Mouse (Mus musculus) Muller cell, postnatal 12 days (primary cell): ENCODE measurements around the gene Fcho1.
"Not testable (repeated sequence)": the region's sequence is repeated elsewhere in the genome, so short reads cannot be mapped to it uniquely, and the experiment has no call there.

ENCODE experiments used
- DNase-seq: peaks from one replicate; pipeline ENCODE4 v3.0.0-alpha.2; 2015; ENCODE audit errors: inconsistent ontology term

Fcho1 gene

GRCm38 (mm10) chr8:71718252-71718651 lies 7.3 kb downstream of the Fcho1 start:
- no peak for DNase-seq

DNA sequence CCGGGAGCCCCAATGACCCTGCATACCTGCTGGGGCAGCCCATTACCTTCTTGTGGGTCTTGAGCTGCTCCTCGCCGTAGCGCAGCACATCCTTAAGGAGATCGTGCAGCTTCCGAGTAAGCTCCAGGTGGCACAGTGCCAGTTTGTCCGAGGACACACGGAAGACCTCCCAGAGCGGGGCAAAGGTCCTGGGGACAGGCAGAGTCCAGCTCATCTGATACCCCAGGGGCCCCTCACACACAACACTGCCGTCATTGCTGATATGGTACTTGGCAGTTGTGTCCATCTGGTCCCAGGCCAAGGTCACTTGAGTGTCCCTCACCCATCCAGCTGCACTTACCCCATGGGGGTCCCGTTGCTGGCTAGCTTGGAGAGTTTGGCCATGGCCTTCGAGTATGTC lies 8.4 kb downstream of the Fcho1 start:
- DNase-seq, result no peak

GRCm38 (mm10) chr8:71716561-71717053 lies 8.9 kb downstream of the Fcho1 start:
- DNase-seq, result no peak

- no peak for DNase-seq
Observed at GRCm38 (mm10) chr8:71715531-71715930, 10.0 kb downstream of the Fcho1 start.

GRCm38 (mm10) chr8:71711574-71711973 lies 13.9 kb downstream of the Fcho1 start:
- no peak for DNase-seq

DNA sequence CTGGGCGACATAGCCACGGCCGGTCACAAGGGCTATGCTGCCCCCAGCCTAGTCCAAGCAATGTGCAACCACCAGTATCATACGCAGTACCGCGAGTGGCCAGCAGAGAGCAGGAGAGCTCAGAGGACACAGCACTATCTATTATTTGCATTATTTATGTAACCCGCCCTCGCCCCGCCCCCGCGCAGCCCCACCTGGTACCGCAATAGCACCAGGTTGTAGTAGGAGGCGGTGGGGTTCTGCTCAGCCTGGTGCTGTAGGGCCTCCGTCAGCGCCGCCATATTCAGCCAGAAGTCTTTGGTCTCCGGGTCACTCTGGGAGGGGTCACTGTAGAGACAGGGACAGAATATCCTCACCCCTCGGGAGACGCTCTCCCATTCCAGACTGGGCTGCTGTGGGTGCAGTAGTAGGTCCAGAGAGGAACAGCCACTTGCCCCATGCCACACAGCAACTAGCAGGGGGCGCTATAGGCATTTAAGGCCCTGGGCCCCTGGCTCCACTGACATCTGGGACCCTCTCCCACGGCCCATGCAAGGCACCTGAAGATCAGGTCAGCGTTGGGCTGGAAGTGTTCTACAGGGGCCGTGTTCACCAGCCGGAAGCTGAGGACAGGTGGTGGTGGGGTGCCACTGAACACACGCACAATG lies 15.6 kb downstream of the Fcho1 start:
- DNase-seq, result peak; percentile 48

DNA sequence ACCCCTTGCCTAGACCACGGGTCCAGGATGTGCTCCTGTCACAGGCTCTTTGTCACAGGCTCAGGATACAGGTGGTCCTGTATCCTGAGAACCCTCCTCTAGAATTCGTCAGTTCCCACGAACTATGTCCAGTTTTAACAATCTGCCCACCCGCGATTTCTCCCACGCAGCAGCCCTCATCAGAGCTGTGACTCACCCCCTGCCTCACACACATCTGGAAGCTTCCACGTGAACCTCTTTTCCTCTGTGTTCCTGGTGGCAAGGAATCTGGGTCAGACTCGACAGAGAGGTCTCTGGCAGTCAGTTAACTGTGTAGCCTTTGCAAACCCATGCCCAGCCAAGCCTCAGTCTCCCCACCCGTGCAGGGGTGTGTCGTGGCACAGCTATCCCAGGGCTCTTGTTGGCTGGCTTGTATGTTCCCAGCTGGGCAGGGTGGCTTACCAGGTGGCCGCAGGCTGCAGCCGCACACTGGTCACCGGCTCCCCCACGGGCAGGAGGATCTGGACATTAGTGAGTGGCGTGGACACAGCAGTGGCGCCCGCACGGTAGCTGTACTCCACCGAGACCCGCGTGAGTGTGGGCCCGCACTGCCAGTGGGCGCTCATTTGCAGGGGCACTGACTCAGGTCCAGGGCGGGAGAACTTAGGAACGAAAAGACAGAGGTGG lies 16.2 kb downstream of the Fcho1 start:
- DNase-seq, result no peak

DNA sequence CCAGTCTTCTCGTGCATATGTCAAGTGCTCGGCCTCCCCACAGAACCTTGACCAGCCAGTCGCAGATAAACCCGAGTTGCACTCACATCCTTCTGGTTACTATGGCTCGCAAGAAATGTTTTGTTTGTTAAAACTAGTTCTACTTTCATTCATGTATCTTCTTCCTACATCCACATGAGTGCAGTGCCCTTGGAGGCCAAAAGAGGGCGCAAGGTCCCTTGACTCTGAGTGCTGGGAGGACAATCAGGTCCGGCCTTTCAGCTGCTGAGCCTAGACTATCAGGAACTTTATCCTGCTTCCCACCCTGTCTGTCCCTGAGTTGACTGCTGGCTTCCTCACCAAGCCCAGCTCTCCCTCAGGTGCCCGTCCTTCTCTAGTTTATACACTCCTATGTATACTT lies 17.6 kb downstream of the Fcho1 start:
- no peak for DNase-seq

GRCm38 (mm10) chr8:71703400-71703799 lies 22.1 kb downstream of the Fcho1 start:
- DNase-seq, result not testable (repeated sequence)

GRCm38 (mm10) chr8:71702923-71703322 lies 22.6 kb downstream of the Fcho1 start:
- DNase-seq, result no peak

DNA sequence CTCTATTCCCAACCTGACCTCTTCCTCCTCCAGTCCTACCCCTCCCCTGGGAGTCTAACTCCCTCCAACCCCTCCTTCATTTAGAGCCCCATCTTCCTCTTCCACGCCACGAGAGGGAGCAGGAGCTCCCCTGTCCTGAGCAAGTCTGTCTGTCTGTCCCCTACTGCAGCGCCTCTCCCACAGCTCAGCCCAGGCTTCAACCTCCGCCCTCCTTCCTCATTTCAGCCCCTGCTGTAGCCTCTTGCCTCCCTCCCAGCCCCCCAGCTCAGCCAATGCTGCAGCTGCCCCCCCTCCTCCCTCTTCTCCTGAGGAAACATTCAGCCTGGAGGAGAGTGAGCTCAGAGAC lies 23.5 kb downstream of the Fcho1 start:
- no peak for DNase-seq

GRCm38 (mm10) chr8:71701414-71702086 lies 24.0 kb downstream of the Fcho1 start, which contains the start of gene B3gnt3:
B3gnt3 (minus strand) TSS chr8:71701789.
- no peak for DNase-seq

GRCm38 (mm10) chr8:71700493-71701269 lies 24.8 kb downstream of the Fcho1 start:
- DNase-seq, result no peak

- not testable (repeated sequence) for DNase-seq
Observed at GRCm38 (mm10) chr8:71695456-71695855, 30.1 kb downstream of the Fcho1 start.

GRCm38 (mm10) chr8:71693166-71694041 lies 32.1 kb downstream of the Fcho1 start:
- DNase-seq, result no peak

GRCm38 (mm10) chr8:71692509-71692908 lies 33.0 kb downstream of the Fcho1 start:
- DNase-seq, result no peak

DNA sequence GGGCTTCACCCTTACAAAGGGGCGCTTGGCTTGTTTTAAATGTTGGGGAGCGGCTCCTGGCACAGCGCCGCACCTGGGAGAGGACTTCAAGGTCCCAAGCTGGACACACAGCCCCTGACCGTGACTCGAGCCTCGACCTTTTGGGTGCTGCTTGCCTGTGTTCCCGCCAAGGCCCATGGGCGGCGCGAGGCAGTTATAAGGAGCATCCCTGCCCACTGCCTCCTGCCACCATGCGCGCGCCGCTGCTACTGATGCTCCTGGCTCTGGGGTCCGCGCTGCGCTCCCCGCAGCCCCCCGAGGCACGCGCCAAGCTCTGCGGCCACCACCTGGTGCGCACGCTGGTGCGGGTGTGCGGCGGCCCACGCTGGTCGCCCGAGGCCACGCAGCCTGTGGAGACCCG lies 36.5 kb downstream of the Fcho1 start, which contains the start of gene Insl3:
Gene Insl3, plus strand, starts transcription at position 187 of the 400 bp plus-strand sequence.
- DNase-seq, result no peak

DNA sequence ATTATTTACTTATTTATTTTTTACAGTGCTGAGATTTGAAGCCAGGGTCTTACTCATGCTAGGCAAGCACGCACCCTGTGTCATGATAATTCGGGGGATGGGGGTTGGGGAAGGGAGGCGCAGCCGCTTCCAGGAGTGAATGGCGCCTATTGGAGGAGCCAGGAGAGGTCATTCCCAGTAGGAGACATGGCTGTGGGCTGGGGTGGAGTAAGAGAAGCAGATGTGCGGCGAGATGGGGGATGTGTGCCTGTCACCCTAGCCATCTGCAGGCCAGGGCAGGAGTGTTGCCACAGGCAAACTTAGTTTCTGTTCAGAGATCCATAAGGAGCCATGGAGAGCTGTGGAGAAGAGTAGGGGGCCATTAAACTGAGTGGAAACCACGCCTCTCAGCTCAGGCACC lies 37.9 kb downstream of the Fcho1 start:
- no peak for DNase-seq

GRCm38 (mm10) chr8:71686143-71686734 lies 39.3 kb downstream of the Fcho1 start:
- DNase-seq, result no peak

- DNase-seq, result no peak
Observed at GRCm38 (mm10) chr8:71685573-71685972, 39.9 kb downstream of the Fcho1 start.

GRCm38 (mm10) chr8:71684701-71685100 lies 40.8 kb downstream of the Fcho1 start:
- no peak for DNase-seq
